Mouse (Mus musculus) layer of hippocampus, adult 9-10 months (tissue): ENCODE data around the gene Slc35b1.

Experiments used
- DNase-seq: peaks from one replicate; pipeline ENCODE4 v3.0.0; 2022; ENCODE audit warnings: low spot score

Gene Slc35b1

DNA sequence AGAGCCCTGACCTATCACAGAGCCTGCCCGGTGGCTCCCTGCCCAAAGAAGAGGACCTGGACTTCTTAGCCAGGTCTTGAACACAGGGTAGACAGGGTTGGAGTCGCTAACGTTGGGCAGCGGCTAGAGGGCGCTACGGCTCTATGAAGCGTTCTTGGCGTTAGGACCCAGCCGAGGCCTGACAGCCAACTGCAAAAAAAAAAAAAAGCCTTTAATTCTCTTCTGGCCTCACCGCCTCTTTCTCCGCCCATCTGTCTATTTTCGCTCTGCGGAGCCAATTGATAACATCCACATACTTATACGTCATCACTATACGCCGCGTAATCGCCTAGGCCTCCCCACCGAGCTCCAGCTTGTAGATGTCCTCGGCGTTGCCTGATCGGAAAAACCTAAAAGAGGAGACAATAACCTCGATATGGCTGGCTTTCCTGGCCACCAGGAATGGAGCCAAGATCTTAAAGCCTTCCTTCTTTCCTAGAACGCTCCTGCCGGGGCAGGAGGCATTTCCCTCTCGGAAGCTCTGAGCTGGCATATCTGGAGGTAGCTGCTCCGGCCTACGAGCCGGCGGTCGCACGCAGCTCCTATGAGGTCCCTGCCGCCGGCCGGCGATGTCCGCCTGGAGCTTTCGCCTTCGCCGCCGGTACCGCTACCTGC is at the start of gene Slc35b1:
Gene Slc35b1 (plus strand): TSS at position 374 of the 654 bp plus-strand sequence.
- DNase-seq: peak; percentile 99

DNA sequence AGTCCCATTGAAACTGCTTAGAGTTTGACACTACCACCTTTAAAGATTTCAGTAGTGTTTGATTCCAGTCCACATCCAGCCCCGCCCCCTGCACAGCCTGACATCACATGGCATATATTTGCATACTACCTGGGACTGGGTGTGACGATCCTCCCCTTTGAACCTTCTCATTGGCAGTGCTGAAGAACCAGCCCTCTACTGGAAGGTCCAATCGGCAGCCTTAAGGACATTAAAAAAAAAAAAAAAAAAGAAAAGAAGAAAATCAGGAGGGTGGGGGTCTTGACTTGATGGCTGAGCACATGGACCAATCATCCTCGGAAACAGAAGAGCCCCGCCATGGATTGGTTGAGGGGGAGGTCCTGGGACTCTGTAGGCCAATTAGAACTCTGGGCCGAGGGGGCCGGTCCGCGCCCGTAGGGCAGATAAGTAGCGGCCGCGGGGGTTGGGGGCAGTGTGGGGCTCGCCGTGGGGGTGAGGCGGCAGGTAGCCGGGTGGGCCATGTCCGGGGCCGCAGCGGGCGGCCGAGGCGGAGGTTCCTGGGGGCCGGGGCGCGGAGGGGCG is 47.8 kb upstream of the Slc35b1 start, which contains the start of gene Fam117a:
Gene Fam117a (plus strand): TSS at position 451 of the 561 bp plus-strand sequence.
- DNase-seq: no peak

DNA sequence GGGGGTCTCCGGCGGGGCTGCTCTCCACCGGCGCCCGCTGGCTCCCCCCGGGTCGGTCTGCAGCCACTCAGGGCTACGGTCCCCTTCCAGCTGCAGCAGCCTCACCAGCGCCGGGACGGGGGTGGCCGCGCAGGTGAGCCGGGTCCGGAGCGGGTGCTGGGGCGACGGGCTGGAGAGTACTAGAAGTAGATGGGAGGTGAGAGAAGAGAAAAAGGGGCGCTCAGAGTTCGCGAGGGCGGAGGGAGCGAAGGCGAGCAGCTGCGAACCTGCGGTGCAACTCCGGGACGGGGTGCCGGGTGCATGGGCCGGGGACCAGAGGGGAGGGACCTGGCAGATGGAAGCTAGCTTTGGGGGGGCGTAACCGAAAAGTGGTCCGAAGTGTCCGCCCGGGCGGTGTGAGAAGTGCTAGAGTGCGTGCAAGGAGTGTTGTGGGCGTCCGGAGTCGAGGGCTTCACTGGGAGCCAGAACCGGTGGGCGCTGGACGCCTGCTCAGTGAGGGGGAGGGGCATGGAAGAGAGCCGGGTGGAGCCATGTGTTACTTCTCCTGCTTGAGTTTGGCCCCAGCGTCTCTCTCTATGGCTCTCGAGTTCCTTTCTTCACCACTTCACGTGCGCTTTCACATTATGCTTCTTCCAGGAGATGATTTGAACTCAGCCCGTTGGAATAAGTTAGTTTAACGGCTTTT is 47.2 kb upstream of the Slc35b1 start:
- no peak for DNase-seq

DNA sequence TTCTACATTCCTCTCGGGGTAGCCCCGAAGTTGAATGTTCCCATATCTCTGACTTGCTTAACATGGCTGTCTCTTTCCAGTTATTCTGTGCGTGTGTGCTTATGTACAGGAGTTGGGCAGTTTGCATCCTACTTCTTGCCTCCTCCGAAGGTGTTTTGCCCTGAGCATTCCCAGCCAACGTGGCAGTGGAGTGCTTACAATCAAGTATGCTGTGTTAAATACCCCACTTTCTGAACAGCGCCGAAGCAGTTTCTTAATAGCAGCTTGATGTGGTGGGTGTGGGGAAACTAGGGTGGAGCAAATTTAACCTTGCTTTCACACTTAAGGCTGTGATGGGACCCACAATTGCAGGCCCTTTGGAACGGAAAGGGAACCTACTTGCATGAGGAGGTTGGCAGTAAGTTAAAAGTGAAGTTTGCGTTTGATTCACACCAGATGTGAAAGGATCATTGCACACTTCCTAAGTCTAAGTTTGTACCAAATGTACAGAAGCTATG is 46.6 kb upstream of the Slc35b1 start:
- DNase-seq: no peak

DNA sequence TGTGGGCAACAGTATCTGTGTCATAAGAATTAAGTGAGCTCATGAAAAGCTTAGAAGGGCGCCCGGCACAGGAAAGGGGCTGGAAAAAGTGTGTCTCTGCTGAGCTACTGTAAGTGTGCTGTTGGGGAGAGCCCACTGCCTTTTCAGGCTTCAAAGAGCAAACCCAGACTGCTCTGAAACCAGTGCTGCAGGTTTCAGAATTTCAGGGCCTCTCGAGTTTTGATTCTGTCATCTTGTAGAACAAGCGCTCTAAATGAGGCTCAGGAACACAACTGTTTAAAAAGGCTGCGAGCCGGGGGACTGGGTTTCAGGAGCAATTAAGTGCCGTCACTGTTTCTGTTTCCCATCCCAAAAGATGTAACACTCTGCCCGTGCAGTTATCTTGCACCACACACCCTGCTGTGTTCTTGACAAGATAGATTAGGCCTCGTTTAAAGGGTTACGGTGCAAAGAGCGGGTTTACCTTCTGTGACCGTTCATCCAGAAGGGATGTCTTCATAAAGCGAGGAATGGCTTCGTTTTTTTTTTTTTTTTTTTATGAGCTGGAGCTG is 44.9 kb upstream of the Slc35b1 start:
- DNase-seq: no peak

DNA sequence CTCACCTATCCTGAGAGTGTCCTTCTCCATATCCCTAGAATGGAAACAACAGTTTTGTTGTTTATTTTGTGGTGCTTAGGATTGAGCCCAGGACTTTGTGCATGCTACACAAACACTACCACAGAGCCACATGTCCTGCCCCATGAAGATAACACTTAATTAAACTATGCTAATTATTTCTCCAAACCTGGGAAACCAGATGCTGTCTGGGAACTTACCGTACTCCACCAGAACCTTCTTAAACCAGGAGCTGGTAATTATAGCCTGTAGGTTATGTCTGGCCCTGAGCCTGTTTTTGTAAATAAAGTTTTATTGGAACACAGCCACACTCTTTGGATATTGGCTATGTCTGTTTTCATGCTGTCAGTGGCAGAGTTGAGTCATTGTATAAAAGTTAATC is 44.2 kb upstream of the Slc35b1 start:
- DNase-seq: no peak

DNA sequence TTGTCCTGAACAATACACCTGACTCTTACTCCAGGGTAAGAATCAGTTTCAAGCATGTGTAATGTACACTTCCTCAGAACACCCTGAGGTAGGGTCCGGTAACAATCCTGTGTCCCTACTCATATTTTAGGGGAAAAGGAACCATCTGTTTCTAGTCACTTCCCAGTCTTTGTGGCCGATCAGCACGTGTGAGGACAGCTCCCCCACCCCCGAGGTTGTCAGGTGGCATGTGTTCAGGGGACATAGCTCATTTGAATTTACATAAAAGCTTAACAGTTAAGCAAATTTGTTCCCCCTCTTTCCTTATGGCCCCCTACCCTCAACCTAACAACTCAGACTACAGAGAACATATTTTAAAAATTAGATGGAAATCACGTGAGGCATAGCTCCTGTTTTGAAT is 43.8 kb upstream of the Slc35b1 start:
- DNase-seq: no peak

DNA sequence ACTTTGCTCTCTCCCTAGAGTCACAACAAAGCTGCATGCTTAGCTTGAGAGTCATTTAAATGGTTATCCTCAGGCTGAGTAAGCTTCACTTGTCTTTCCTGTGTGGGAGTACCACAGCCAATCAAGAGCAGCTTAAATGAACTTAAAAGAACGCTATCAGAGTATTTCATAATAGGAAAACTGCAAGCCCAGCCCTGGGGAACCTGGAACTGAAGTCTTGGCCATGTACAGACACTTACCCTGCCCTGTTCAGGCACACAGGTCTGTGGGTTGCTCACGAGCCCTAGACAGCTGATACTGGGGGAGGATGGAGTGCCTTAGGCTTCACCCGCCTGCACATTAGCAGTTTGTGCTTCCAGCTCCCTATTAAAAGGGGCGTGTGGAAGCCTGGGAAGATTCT is 41.3 kb upstream of the Slc35b1 start:
- no peak for DNase-seq

DNA sequence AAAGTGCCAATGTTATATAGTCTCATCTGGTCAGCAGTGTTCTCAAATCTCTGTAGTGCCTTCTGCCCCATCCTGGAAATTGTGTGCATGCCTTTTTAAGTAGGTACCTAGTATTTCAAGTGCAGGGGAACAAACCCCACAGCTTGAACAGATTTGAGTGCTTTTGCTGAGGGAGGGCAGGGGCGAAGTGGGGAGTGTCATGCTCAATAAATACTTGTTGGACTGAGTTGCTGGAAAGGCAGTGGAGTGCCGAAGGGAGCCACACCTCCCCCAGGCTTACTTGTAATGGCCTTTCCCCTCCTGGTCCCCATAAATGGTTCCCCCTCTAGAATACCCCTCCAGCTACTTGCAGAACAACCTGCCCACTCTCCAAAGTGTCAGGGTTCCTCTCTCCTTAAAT is 40.3 kb upstream of the Slc35b1 start:
- DNase-seq: no peak

DNA sequence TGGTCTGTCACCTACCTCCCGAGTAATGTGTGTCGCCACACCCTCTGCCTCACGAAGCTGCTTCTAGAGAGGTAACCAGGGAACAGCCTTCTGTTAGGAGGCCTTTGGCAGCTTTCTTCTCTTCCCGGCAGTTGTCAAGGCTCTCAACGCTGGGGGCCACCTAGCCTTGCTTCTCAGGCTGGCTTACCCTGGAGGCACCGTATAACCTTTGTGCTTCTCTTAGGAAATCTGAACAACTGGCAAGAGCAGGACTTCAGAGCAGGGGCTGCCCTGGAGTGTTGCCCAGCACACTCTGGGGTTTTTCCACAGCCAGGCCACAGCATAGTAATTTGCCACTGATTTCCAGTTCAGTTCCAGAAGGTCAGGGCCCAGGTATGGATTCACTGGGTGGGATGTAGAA is 34.2 kb upstream of the Slc35b1 start:
- no peak for DNase-seq

DNA sequence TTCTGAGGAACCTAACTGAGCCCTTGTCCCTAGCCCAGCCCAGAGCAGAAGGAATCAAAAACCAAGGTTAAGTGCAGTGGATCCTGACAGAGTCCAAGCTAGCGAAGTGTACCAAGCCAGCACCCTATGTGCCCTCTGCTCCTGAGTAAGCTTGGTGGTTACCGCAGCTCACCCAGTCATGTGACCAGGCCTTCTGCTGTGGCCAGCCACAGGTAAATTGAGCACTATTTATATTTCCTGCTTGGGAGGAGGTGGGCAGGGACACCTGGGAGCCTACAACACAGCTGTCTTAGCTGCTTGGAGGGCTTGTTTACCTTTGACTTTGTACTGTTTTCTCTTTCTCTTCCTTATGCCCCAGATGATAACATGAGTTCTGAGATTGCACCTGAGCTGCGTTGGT is 33.5 kb upstream of the Slc35b1 start:
- no peak for DNase-seq

DNA sequence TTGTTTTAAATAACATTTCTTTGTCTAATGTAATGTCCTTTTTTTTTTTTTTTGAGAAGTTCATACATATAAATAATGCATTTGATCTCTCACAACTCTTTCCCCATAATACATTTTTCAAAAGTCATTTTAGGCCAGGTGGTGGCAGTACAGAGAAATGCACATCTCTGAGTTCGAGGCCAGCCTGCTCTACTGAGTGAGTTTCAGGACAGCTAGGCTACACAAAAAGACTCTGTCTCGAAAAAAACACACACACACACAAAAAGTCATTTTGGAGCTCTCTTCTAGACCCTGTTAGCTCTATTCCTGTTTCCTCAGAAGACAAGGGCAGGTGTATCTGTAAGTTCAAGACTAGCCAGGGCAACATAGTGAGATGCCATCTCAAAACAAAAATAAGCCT is 31.8 kb upstream of the Slc35b1 start:
- no peak for DNase-seq

DNA sequence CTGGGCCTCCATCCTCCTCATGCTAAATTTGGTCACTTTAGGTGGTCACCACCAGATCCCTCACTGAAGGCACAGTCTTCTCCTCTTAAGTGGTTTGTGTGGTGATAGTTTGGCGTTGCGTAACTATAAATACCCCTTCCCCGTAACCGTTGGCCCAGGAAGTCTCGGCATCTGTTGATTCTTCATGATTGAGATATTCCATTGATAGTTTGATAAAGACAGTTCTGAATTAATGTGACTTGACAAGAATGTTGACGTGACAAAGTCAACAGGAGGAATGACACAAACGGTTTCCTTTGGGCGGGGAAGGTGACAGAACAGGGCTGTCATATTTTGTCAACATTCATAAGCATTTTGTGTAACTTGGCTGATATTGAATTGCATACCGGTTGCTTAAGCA is 31.3 kb upstream of the Slc35b1 start:
- no peak for DNase-seq

DNA sequence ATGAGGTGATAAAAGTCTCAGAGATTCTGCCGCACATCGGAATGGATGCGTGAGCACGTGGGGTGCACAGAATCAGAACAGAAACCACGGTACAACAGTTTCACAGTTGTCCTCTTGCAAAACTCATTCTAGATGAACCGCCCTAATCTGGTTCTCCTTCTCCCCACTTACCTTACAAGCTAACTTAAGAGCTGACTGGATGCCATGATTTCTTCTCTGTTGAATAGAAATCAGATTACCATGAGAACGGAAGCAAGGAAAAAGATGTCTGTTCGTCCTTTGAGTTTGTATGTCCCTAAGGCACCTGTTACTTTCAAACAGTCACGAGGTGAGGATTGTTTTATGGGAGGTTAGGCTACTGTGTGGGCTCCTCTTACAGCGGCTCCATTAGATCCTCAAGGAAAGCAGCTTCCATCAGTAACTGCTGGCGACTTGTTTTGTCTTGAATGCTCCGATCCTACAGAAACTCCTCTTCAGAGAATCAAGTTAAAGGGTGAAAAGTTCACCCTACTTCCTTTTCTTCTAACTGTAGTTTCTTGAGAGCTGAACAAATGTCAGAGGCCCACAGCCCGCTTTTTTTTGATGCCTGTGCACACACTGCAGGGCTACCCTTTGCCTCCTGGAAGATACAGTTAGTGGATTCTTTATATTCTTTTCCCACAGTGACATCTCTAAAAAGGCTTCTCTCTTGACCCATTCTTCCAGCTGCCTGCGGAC is 30.1 kb upstream of the Slc35b1 start:
- no peak for DNase-seq

DNA sequence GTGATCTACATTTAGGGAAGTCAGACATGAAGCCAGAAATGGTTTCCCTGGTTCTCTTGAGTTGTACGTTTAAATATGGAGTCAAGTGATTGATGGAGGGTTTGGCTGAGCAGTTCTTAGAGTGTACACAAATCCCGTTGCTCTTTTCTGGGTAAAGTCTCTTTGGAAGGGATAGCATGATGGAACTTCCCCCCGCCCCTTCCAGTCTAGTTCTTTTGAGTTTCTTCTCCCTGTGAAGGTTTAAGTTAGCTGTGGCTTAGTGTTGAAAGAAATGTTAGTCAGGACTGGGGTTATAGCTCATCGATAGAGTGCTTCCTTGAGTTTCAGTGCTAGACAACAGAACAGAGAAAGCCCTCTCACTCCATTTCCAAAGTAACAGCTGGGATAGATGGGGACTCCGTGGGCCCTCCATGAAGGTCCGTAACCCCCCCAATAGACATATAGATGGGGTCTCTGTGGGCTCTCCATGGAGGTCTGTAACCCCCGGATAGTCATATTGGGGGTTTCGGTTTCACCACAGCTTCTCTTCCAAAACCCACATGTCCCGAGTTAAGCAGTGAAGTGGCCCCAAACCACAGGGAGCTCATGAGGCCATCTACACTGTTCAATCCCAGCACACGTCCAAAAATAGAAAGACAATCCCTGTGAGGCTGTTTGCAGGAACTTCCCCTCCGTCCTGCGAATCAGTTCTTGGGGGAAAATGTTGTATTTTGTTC is 29.4 kb upstream of the Slc35b1 start:
- no peak for DNase-seq

DNA sequence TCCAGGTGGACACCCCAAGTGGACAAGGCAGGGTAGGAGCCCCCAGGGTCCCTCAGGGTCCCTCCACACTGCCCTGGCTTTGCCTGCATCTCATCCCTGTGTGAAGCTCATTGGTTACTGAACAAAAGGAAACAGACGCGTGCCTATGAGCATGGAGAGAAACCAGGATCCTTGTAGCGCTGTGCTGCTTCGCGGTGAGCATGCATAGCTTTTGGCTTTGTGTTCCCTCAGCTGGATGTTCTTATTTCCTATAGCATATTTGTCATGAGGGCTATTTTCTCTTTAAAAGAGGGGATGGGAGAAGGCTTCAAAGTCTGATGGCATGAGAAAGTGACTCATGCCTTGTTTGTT is 28.9 kb upstream of the Slc35b1 start:
- DNase-seq: no peak

DNA sequence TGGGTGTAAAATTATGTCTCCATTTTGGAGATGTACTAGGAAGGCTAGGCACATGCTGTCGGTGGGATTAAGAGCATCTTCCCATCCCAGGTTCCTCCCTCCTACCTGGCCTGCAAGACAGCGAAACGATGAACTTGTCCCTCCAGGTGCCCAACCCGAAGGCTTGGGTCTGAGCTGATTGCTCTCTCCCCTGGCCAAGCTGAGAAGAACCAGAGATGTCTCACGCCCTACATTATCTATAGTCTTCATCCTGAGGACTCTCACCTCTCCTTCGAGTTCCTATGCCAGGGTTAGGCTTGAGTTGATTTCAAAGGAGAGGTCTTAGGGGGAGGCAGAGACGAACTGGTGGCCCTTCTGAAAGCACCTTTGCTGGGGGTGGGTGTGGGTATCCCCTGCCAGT is 28.5 kb upstream of the Slc35b1 start:
- DNase-seq: no peak

DNA sequence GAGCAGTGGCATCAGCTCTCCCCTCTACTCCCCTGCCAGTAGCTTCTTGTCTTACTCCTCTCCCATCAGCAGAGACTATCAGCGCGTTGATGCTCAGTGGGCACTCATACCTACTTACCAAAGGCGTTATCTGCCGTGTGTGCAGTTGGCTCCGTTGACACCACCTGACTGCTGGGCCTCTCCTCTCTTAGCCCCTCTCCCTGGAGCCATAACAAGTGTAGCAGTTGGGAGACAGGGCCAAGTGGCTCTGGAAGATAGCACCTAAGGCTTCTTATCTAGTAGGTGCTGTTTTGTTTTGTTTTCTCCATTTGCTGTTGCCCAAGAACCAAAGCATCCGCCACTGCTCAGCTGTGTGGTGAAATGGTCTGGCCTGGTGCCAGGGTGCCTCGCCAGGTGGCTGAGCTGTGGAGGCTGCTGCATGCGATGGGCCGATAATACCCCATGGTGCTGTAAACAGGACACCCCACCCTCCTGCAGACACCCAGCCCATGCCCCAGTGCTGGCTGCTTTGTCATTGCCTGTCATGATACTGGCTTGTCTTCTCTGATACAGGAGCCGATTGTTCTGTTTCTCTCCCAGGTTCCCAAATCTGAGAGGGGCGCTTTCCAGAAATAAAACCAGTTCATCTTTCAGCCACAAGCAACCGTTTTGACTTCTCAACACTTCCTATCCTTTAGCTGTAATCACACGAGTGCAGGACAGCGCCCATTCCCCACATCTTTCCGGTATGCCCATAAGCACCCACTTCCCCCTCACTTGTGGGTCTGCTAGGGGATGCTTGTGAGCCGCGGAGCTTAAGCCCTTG is 27.8 kb upstream of the Slc35b1 start:
- DNase-seq: no peak

DNA sequence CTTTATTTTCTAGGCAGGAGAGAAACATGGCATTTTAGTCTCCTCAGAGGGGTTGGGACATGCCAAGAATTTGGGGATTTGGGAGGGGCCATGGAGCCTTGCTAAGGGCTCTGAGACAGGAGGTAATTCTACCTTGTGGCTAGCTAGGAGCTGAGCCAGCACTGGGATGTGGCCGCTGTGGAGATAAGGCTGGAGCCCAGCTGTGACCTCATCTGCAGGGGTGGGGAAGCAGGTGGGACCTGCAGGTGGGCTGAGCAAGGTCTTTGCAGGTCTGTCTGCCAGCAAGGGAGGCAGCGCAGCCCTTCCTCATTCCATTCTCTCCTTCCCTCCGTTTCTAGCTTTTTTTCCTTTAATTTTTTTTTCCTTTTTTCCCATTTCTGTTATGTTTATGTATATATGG is 26.2 kb upstream of the Slc35b1 start:
- DNase-seq: no peak

DNA sequence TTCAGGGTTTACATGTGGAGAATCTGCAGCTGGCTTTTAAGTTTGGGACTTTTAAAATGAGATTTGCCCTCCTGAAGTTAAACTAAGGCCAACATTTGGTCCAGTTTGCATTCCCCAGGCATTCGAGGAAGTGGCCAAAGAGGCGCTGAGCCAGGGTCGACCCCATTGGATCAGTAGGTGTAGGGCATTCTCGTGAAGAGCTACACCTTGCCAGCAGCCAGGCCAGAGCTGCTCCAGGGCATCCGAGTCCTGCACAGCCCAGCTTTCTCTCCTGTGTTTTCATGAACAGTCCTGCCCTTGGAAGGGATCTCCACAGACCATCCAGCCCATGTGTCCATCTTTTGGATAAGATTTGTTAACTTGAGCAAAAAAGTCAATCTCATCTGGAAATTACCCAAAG is 20.1 kb upstream of the Slc35b1 start:
- no peak for DNase-seq

DNA sequence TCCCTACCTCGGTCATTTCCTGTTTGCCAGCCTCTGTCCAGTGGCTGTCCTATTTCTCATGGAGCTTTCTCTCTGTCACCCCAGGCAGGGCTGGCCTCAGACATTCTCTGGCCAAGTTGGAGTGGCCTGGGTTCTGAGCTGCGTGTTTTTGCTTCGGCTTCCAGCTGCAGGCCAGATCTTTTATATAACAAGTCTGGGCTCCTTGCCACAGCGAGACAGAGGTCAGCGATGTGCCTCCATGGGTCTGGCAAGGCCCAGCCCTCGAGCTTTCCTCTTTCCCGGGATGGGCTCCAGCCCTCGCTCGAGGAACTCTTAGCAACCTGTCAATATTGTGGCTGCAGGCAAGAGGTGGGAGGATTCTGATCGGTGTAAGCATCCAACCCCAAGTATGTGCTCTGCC is 18.9 kb upstream of the Slc35b1 start:
- DNase-seq: no peak
